In the genomic region with DNA sequence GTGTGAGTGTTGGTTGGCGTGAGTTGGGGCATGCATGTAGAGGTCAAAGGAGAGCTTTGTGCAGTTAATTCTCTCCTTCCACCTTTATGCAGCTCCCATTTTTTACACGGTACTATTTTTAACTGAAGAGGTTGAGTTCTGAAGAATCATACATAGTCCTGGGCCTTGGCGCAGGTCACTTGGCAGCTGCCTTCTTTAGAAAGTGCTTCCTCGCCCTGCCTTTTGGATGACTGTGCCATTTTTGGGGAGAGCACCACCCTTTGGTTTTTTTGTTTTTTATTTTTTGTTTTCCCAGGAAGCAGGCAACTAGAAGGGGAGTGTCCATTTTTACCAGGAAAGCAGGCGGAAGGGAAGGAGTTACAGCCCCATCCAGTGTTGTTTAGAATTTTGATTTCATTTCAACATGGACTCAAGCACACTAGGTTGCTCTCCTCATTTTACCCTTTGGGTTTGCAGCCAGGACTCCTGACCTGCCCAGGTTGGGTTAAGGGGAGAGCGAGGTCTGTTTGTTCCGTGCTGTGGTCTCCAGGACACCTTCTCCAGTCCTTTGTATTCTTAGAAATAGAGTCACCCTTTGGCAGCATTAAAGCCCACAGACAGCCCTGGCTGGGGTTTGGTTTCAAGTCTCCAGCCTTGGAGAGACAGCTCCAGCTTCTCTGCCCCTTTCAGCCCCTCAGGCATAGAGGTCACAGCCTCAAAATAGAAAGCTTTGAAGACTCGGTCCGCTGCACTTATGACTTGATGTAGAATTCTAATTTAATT, we compare ENCODE assay signal across 14 mouse cellular contexts.
DNase-seq lines count a peak whose midpoint lies in the region; ATAC-seq and TF ChIP-seq lines count a peak whose summit lies in the region.
"Had no signal": no experiment of that assay in that cellular context is flagged by ENCODE, and none has a peak within 500 bp of the region (broad histone marks: within the 10 kb centered on the region; RNA-seq: fewer than 3 reads in every experiment).

No protein-coding gene starts in this region.

- no peak for TF ChIP-seq CTCF in heart, adult 2 months (IDR thresholded peaks at IDR 0.05)
- TF ChIP-seq CTCF in heart, postnatal 0 days (IDR thresholded peaks at IDR 0.05; ENCODE audit: low read depth), result no peak

- DNase-seq in kidney, postnatal 4 days, result no peak
- peak; percentile 26 for DNase-seq in embryonic facial prominence, embryonic 11.5 days (ENCODE audit: low spot score)
- peak in 1 of 2 experiments; percentile 74 for DNase-seq in heart, adult 2 months
- peak; percentile 55 for DNase-seq in heart, postnatal 0 days (ENCODE audit: low spot score)
- no peak for DNase-seq in spleen, adult 18-20 months
- no peak for DNase-seq in cerebellum, postnatal 14 days
- DNase-seq: adrenal gland, postnatal 25 days; cerebellum, postnatal 36 days; lung, adult 18-20 months; retina, postnatal 1 day had no signal

- peak; percentile 60; the same call in 1 of the 2 replicates for TF ChIP-seq EP300 in heart, adult 2 months (IDR thresholded peaks at IDR 0.05; ENCODE audit: insufficient read depth, low read depth, low read length)
- no peak for TF ChIP-seq EP300 in heart, postnatal 0 days (IDR thresholded peaks at IDR 0.05; ENCODE audit: low read depth)

- H3K27ac ChIP-seq in kidney, embryonic 14.5 days (ENCODE audit: low read depth, low read length), result peak overlapping the region; percentile 34; the same call in 1 of the 2 replicates
- H3K27ac ChIP-seq in embryonic facial prominence, embryonic 11.5 days (replicated peaks; ENCODE audit: low read depth, low read length), result no peak overlapping the region
- peak overlapping the region; percentile 86 for H3K27ac ChIP-seq in heart, adult 2 months
- H3K27ac ChIP-seq in heart, postnatal 0 days (ENCODE audit: low read depth), result peak overlapping the region; percentile 85
- H3K27ac ChIP-seq: forebrain, embryonic 13.5 days; neural tube, embryonic 15.5 days had no signal

- peaks cover 32% of the 10 kb centered on the region for H3K4me1 ChIP-seq in kidney, embryonic 14.5 days (ENCODE audit: control insufficient read depth, insufficient read depth, low read length)
- no peaks in the 10 kb centered on the region for H3K4me1 ChIP-seq in embryonic facial prominence, embryonic 11.5 days (ENCODE audit: control insufficient read depth, insufficient read depth, low read length)
- peaks cover 9% of the 10 kb centered on the region for H3K4me1 ChIP-seq in heart, adult 2 months (ENCODE audit: control insufficient read depth, insufficient read depth, low read length)
- peaks cover 20% of the 10 kb centered on the region for H3K4me1 ChIP-seq in heart, postnatal 0 days (ENCODE audit: control insufficient read depth, insufficient read depth)

- 66% methylated on average over 9 of the region's 9 CpGs for WGBS in kidney, embryonic 14.5 days
- 68% methylated on average over 9 of the region's 9 CpGs for WGBS in embryonic facial prominence, embryonic 11.5 days
- WGBS in heart, adult 2 months, result 44% methylated on average over 9 of the region's 9 CpGs
- 39% methylated on average over 9 of the region's 9 CpGs for WGBS in heart, postnatal 0 days

- no peak overlapping the region for H3K4me3 ChIP-seq in kidney, embryonic 14.5 days (ENCODE audit: low read length)
- H3K4me3 ChIP-seq in embryonic facial prominence, embryonic 11.5 days (ENCODE audit: low read depth, low read length), result no peak overlapping the region
- no peak overlapping the region for H3K4me3 ChIP-seq in heart, adult 2 months
- H3K4me3 ChIP-seq in heart, postnatal 0 days (ENCODE audit: low read depth, low read length), result no peak overlapping the region
- H3K4me3 ChIP-seq: forebrain, embryonic 13.5 days; neural tube, embryonic 15.5 days had no signal

- no peak overlapping the region for H3K9ac ChIP-seq in kidney, embryonic 14.5 days (ENCODE audit: low read depth, low read length)
- H3K9ac ChIP-seq in embryonic facial prominence, embryonic 11.5 days (replicated peaks; ENCODE audit: low read length), result no peak overlapping the region; the same call in 1 of the 2 replicates
- no peak overlapping the region for H3K9ac ChIP-seq in heart, adult 2 months (ENCODE audit: low read depth, low read length)
- H3K9ac ChIP-seq in heart, postnatal 0 days (replicated peaks; ENCODE audit: low read depth, low read length), result 0 out of 2 replicates have a peak overlapping the region, but pooled peaks have one; percentile 31
- H3K9ac ChIP-seq: forebrain, embryonic 13.5 days; neural tube, embryonic 15.5 days had no signal

- intact Hi-C loops in heart, adult 2 months (cut with DNase I), result loop anchor here (5.0 kb wide), 1 partner anchor 310 kb away; no protein-coding TSS in a partner anchor

- H3K79me2 ChIP-seq in heart, adult 2 months (replicated peaks; ENCODE audit: control insufficient read depth, insufficient read depth, low read length), result no peaks in the 10 kb centered on the region

- peak; percentile 50 for ATAC-seq in kidney, embryonic 14.5 days (ENCODE audit: low FRiP score, low TSS enrichment)
- ATAC-seq in embryonic facial prominence, embryonic 11.5 days (replicated peaks; ENCODE audit: insufficient number of reproducible peaks, low FRiP score, low TSS enrichment, low read depth), result no peak
- ATAC-seq in heart, postnatal 0 days (ENCODE audit: insufficient read depth, low read depth), result peak; percentile 34
- ATAC-seq: forebrain, embryonic 13.5 days; inflammation-experienced regulatory T-cells, adult 6 months had no signal

- no peaks in the 10 kb centered on the region for H3K27me3 ChIP-seq in kidney, embryonic 14.5 days (ENCODE audit: control insufficient read depth, insufficient read depth, low read length)
- no peaks in the 10 kb centered on the region for H3K27me3 ChIP-seq in embryonic facial prominence, embryonic 11.5 days (ENCODE audit: control insufficient read depth, insufficient read depth, low read length)
- no peaks in the 10 kb centered on the region for H3K27me3 ChIP-seq in heart, adult 2 months (ENCODE audit: control insufficient read depth, insufficient read depth, low read length)
- H3K27me3 ChIP-seq in heart, postnatal 0 days (ENCODE audit: control insufficient read depth, insufficient read depth, low read length), result no peaks in the 10 kb centered on the region
- H3K27me3 ChIP-seq: forebrain, embryonic 13.5 days; neural tube, embryonic 15.5 days had no signal

- no peak for TF ChIP-seq POLR2A in heart, adult 2 months (IDR thresholded peaks at IDR 0.05; ENCODE audit: insufficient read depth, low read depth, low read length)

- no peaks in the 10 kb centered on the region for H3K9me3 ChIP-seq in kidney, embryonic 14.5 days (ENCODE audit: control insufficient read depth, low read length)
- H3K9me3 ChIP-seq in embryonic facial prominence, embryonic 11.5 days (replicated peaks; ENCODE audit: control insufficient read depth, low read length), result no peaks in the 10 kb centered on the region
- no peaks in the 10 kb centered on the region for H3K9me3 ChIP-seq in heart, postnatal 0 days (replicated peaks; ENCODE audit: control insufficient read depth, low read length)
- H3K9me3 ChIP-seq: forebrain, embryonic 13.5 days; neural tube, embryonic 15.5 days had no signal

- H3K36me3 ChIP-seq in kidney, embryonic 14.5 days (ENCODE audit: control insufficient read depth, insufficient read depth, low read length), result peaks cover 30% of the 10 kb centered on the region; the same call in 1 of the 2 replicates
- H3K36me3 ChIP-seq in embryonic facial prominence, embryonic 11.5 days (replicated peaks; ENCODE audit: control insufficient read depth, insufficient read depth, low read depth, low read length), result no peaks in the 10 kb centered on the region; the same call in 1 of the 2 replicates
- H3K36me3 ChIP-seq in heart, adult 2 months (ENCODE audit: control insufficient read depth, insufficient read depth, low read length), result peaks cover 5% of the 10 kb centered on the region
- peaks cover 22% of the 10 kb centered on the region for H3K36me3 ChIP-seq in heart, postnatal 0 days (replicated peaks; ENCODE audit: control insufficient read depth, insufficient read depth, low read length)

- no peak overlapping the region for H3K4me2 ChIP-seq in kidney, embryonic 14.5 days (replicated peaks; ENCODE audit: low read depth, low read length)
- no peak overlapping the region for H3K4me2 ChIP-seq in embryonic facial prominence, embryonic 11.5 days (ENCODE audit: low read depth, low read length)
- no peak overlapping the region for H3K4me2 ChIP-seq in heart, postnatal 0 days (ENCODE audit: low read depth, low read length)
- H3K4me2 ChIP-seq: forebrain, embryonic 13.5 days; neural tube, embryonic 15.5 days had no signal

Comparison
In these comparisons a context has a peak if more than half of its experiments do, and no peak if none do; other contexts are left out.
1. DNase-seq: peak in embryonic facial prominence, embryonic 11.5 days (single experiment) and heart, postnatal 0 days (single experiment); none in kidney, postnatal 4 days (0 of 2), spleen, adult 18-20 months (0 of 2) and cerebellum, postnatal 14 days (0 of 2).